Mouse (Mus musculus) embryonic fibroblast, embryonic 13.5 days (primary cell): ENCODE measurements at regions not wholly inside any gene's neighbourhood (a gene's known extent, or its start where the extent isn't known, plus 50 kb on each side); places are given as distances from the start of the nearest gene placed in this dataset.

Source experiments
- CTCF ChIP-seq: IDR thresholded peaks from 2 replicates; pipeline ENCODE4 v1.5.1; 2011; ENCODE audit warnings: mild to moderate bottlenecking, control low read depth, low read length, moderate library complexity, borderline replicate concordance; ENCODE audit not compliant: insufficient read depth
- POLR2A ChIP-seq: IDR thresholded peaks from 2 replicates; pipeline ENCODE4 v1.6.1; 2011; ENCODE audit warnings: low read depth, mild to moderate bottlenecking, control low read depth, low read length, moderate library complexity

GRCm38 (mm10) chr7:64064460-64065241 is 89.0 kb upstream of the Trpm1 start:
- TF ChIP-seq POLR2A, result no peak
- TF ChIP-seq CTCF, result no peak
